Mouse (Mus musculus) midbrain, embryonic 15.5 days (tissue): ENCODE measurements around the gene Lrr1. TPM values are rescaled to one million over a fixed set of nuclear protein-coding genes. Genes with fewer than 3 reads are reported as not detected.
"Not testable (repeated sequence)": the region's sequence is repeated elsewhere in the genome, so short reads cannot be mapped to it uniquely, and the experiment has no call there.

Experiments used
- ATAC-seq: fragments of 200-750 bp; cut with Nextera tagmentation; replicated peaks from 2 replicates; pipeline ENCODE4 v1.8.0; 2017; ENCODE audit warnings: moderate TSS enrichment
- H3K27ac ChIP-seq: fragments of 300-500 bp; sonication (generic); 2 replicates; pipeline ENCODE4 v1.5.1; 2015; ENCODE audit warnings: mild to moderate bottlenecking, inconsistent platforms
- H3K27me3 ChIP-seq: fragments of 300-500 bp; sonication (generic); replicated peaks from 2 replicates; pipeline ENCODE4 v1.6.1; 2015; ENCODE audit warnings: inconsistent platforms
- H3K36me3 ChIP-seq: fragments of 300-500 bp; sonication (generic); replicated peaks from 2 replicates; pipeline ENCODE4 v1.6.1; 2015; ENCODE audit warnings: inconsistent platforms
- H3K4me1 ChIP-seq: fragments of 300-500 bp; sonication (generic); 2 replicates; pipeline ENCODE4 v1.6.1; 2015; ENCODE audit warnings: inconsistent platforms
- H3K4me2 ChIP-seq: fragments of 300-500 bp; sonication (generic); 2 replicates; pipeline ENCODE4 v1.6.1; 2015; ENCODE audit warnings: inconsistent platforms, mild to moderate bottlenecking, moderate library complexity
- H3K4me3 ChIP-seq: fragments of 300-500 bp; sonication (generic); 2 replicates; pipeline ENCODE4 v1.5.1; 2015; ENCODE audit warnings: mild to moderate bottlenecking, inconsistent platforms
- H3K9ac ChIP-seq: fragments of 300-500 bp; sonication (generic); 2 replicates; pipeline ENCODE4 v1.6.1; 2015; ENCODE audit warnings: mild to moderate bottlenecking, inconsistent platforms
- H3K9me3 ChIP-seq: fragments of 300-500 bp; sonication (generic); 2 replicates; pipeline ENCODE4 v1.6.1; 2016; ENCODE audit warnings: inconsistent platforms
- WGBS: fragments of 180-500 bp; shearing (Covaris S2); methylation state at CpG from one replicate; pipeline ENCODE4 v1.1.7; 2015; ENCODE audit warnings: mixed read lengths; 5-methylcytosine and 5-hydroxymethylcytosine counted together
- polyA plus RNA-seq: library from polyadenylated mRNA; unstranded; fragments of >200 nt; fragmentation: Nextera tagmentation; extraction: Ambion mirVana; gene quantifications from 2 replicates; pipeline ENCODE4 v1.2.1, GENCODE M21; 2015

Gene Lrr1
- polyA plus RNA-seq, 1 experiment from 2014 or later, result 3.3 TPM

DNA sequence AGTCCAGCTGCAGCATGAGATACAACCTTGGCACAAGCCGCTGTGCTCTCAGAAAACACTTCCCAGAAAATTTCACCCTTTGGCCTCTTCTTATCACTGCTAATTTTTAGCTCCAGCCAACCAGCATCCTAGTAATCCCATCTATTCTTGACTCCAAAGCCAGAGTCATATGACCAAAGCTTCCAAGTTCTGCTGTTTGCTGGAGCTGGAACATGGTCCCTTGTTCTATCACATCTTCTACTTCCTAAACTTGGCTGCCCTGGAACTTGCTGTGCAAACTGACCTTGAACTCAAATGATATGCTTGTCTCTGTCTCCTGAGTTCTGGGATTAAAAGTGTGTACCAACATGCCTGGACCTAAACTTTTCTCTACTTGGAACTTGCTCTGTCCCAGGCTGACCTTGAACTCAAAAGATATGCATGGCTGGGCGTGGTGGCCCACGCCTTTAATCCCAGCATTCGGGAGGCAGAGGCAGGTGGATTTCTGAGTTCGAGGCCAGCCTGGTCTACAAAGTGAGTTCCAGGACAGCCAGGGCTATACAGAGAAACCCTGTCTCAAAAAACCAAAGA, 21.4 kb upstream of the Lrr1 start:
- Histone ChIP-seq H3K27ac (no peak overlapping the region), H3K27me3 (no peaks in the 10 kb centered on the region), H3K9me3 (no peaks in the 10 kb centered on the region), H3K4me1 (no peaks in the 10 kb centered on the region), H3K4me2 (no peak overlapping the region), H3K4me3 (no peak overlapping the region), H3K36me3 (no peaks in the 10 kb centered on the region), H3K9ac (no peak overlapping the region)
- ATAC-seq, result no peak
- WGBS, result 95% methylated on average over 5 of the region's 5 CpGs

DNA sequence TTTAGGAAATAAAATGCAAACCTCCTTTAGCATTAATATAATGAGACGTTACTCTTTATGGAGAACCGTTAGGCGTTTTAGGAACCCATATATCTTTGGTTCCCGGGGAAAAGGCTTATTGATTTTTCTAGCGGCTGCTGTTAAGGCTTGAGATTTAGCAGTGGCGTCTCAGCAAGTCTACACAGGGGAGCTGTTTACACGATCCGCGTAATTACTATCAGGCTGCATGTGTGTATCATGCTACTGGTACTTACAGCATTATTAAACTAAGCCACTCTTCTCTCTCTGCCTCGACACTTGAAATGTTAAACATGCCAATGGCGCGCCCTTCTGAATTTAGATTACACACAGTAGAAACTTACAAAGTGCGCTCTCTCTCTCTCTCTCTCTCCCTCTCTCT, 18.6 kb upstream of the Lrr1 start:
- no peak overlapping the region for H3K27ac ChIP-seq
- no peaks in the 10 kb centered on the region for H3K36me3 ChIP-seq
- ATAC-seq, result no peak
- 71% methylated on average over 13 of the region's 13 CpGs for WGBS
- 0 out of 2 replicates have a peak overlapping the region, but pooled peaks have one; percentile 10 for H3K4me2 ChIP-seq
- no peak overlapping the region for H3K4me3 ChIP-seq
- H3K9me3 ChIP-seq, result no peaks in the 10 kb centered on the region
- H3K4me1 ChIP-seq, result no peaks in the 10 kb centered on the region
- no peak overlapping the region for H3K9ac ChIP-seq
- no peaks in the 10 kb centered on the region for H3K27me3 ChIP-seq

DNA sequence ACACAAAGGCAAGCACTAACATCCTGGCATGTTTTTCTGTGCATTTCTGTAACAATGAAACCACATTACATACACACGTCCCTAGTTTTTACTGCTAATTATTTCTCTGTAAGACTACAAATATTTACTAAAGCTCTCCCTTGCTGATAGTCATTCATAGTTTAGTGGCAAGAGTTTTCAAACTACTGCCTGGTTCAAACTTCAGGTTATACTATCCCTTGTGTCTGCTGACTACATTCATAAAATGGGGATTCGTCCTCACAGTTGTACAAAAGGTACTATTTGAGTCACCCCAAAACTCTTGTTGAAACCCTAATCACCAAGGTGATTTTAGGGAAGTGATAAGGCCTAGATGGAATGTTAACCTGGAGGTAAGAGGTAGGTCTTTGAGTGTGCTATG, 12.7 kb upstream of the Lrr1 start:
- Histone ChIP-seq H3K27ac (no peak overlapping the region), H3K4me3 (no peak overlapping the region), H3K36me3 (peaks cover 11% of the 10 kb centered on the region; the same call in 1 of the 2 replicates), H3K9ac (no peak overlapping the region), H3K4me1 (peaks cover 9% of the 10 kb centered on the region), H3K27me3 (no peaks in the 10 kb centered on the region), H3K9me3 (no peaks in the 10 kb centered on the region), H3K4me2 (no peak overlapping the region)
- 77% methylated on average over 2 of the region's 2 CpGs for WGBS
- no peak for ATAC-seq

DNA sequence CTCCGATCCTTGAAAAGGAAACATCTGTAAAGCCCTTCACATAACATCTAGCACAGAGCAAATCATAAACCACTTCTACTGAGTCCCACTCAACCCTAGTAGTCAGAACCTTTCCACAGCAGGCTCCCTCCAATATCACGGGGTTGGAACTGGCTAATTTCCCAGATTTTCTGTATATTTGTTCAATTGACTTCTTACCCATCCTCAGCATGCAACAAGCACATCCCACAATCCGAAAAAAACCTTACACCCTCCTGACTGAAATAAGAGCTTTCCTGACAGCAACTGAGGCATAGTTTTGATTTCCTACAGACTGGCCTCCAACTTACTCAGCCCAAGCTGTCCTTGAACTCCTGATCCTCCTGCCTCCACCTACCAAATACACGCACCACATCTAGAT, 12.2 kb upstream of the Lrr1 start:
- Histone ChIP-seq H3K9ac (no peak overlapping the region), H3K4me1 (peaks cover 9% of the 10 kb centered on the region), H3K4me3 (no peak overlapping the region), H3K36me3 (peaks cover 11% of the 10 kb centered on the region; the same call in 1 of the 2 replicates), H3K27me3 (no peaks in the 10 kb centered on the region), H3K4me2 (no peak overlapping the region), H3K9me3 (no peaks in the 10 kb centered on the region), H3K27ac (no peak overlapping the region)
- whole genome bisulfite sequencing, result 90% methylated on average over 4 of the region's 4 CpGs
- no peak for ATAC-seq

DNA sequence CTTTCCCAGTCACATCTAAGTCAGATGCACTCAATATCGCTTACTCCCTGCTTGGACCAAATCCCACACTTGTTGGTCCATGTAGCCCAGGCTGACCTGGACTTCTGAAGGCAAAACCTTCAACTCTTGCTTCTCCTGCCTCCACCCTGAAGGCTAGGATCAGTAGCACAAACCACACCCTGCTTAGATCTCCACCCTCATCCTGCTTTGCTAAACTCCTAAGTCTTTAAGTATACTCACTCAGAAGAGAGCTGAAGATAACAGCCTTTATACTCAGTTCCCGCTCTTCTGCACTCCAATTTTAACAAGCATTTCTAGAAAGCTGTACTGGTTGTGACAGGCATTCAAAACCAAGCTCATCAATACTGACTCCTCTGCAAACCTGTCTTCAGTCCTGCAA, 11.5 kb upstream of the Lrr1 start:
- Histone ChIP-seq H3K27me3 (no peaks in the 10 kb centered on the region), H3K4me1 (peaks cover 9% of the 10 kb centered on the region), H3K9ac (no peak overlapping the region), H3K27ac (no peak overlapping the region), H3K4me3 (no peak overlapping the region), H3K36me3 (peaks cover 11% of the 10 kb centered on the region; the same call in 1 of the 2 replicates), H3K4me2 (no peak overlapping the region), H3K9me3 (no peaks in the 10 kb centered on the region)
- ATAC-seq, result no peak
- WGBS, result 94% methylated on average over 2 of the region's 2 CpGs

DNA sequence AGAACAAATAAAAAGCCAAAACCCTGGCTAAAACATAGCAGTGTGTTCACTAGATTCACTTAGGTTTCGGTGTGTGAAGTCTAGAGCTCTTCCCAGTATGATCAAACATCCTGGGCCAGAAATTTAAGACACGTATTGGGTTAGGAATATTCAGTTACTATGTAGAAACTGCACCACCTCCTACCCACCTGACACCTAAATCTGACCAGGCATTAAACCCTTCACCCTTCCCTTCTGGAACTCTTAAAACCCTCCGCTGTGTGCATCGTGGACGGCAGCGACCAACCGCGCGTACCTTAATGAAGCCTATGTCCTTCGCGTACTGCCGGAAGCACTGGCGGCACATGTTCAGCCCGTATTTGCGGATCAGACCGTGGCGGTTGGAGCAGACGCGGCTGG, 10.2 kb upstream of the Lrr1 start:
- no peak for ATAC-seq
- under 1% methylated on average over 19 of the region's 19 CpGs for WGBS
- H3K4me1 ChIP-seq, result peaks cover 9% of the 10 kb centered on the region
- peak overlapping the region; percentile 61 for H3K4me2 ChIP-seq
- peaks cover 11% of the 10 kb centered on the region; the same call in 1 of the 2 replicates for H3K36me3 ChIP-seq
- H3K9ac ChIP-seq, result peak overlapping the region; percentile 78
- peak overlapping the region; percentile 90 for H3K27ac ChIP-seq
- H3K4me3 ChIP-seq, result peak overlapping the region; percentile 66
- H3K9me3 ChIP-seq, result no peaks in the 10 kb centered on the region
- no peaks in the 10 kb centered on the region for H3K27me3 ChIP-seq

DNA sequence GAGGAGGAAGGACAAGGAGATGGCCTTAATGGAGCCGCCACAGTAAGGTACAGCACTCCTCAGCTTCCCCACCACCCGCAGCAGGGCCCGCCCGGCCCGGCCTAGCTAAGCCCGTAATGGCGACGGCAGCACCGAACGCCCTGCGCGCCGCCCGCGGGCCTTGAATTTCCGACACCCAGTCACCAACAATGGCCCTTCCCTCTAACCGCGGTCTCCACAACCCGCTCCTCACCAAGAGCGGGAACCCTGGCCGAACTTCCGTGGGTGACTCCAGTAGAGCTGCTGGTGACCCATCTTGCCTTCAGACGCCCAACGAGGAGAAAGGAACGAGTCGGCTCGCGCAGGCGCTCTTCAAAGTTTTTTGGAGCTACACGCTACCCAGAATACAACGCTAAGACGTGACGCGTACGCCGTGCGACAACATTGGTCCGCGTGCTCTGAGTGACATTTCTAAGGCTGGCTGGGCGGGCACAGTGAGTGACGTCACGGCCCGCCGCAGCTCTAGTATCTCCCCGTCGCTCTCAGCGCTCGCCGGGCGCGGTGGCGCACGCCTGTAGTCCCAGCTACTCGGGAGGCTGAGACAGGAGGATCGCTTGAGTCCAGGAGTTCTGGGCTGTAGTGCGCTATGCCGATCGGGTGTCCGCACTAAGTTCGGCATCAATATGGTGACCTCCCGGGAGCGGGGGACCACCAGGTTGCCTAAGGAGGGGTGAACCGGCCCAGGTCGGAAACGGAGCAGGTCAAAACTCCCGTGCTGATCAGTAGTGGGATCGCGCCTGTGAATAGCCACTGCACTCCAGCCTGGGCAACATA, 9.6 kb upstream of the Lrr1 start, which contains the start of gene Rps29:
TSS of gene Rps29 (minus strand) at position 422 of the 813 bp plus-strand sequence.
- peak within 1 kb of the TSS; percentile 78 for H3K9ac ChIP-seq
- H3K27ac ChIP-seq, result peak within 1 kb of the TSS; percentile 90
- H3K9me3 ChIP-seq, H3K27me3 ChIP-seq, H3K4me1 ChIP-seq: not testable (repeated sequence)
- H3K36me3 ChIP-seq, result peaks cover 11% of the 10 kb centered on the region; the same call in 1 of the 2 replicates
- peak; percentile 99 for ATAC-seq
- under 1% methylated on average over 58 of the region's 68 CpGs for WGBS
- peak within 1 kb of the TSS; percentile 61 for H3K4me2 ChIP-seq
- H3K4me3 ChIP-seq, result peak within 1 kb of the TSS; percentile 66

DNA sequence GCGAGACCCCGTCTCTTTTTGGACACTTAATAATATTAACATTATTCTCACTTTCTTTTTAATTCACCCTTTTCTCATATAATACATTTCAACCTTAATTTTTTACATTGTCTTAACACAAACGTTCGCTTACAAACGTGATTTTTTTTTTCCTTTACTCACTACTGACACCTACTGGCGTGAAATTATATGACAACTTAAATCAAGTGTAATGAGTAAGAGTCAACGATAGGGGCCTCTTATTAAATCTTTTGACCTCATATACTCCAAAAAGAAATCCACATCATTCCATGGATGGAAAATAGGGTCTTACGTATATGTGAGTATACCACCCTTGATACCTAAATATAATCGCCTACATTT, 9.1 kb upstream of the Lrr1 start:
- Histone ChIP-seq H3K27me3 (no peaks in the 10 kb centered on the region), H3K9ac (no peak overlapping the region), H3K27ac (peak overlapping the region; percentile 53; the same call in 1 of the 2 replicates), H3K4me2 (peak overlapping the region; percentile 28; the same call in 1 of the 2 replicates), H3K4me1 (peaks cover 9% of the 10 kb centered on the region), H3K9me3 (no peaks in the 10 kb centered on the region), H3K36me3 (peaks cover 11% of the 10 kb centered on the region; the same call in 1 of the 2 replicates), H3K4me3 (peak overlapping the region; percentile 66)
- peak; percentile 7; the same call in 1 of the 2 replicates for ATAC-seq
- 5% methylated on average over 9 of the region's 9 CpGs for WGBS

DNA sequence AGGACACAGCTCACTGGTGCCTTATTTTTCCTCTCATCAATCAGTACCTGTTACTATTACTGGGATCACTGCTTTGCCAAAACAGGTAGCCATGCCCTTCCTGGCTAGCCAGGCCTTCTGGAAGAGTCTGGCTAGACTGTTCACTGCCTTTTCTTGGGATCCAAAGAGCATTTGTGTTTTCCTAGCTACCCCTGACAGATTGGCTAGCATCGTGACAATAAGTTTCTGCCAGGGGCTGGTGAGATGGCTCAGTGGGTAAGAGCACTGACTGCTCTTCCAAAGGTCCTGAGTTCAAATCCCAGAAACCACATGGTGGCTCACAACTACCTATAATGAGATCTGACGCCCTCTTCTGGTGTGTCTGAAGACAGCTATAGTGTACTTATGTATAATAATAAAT, 7.9 kb upstream of the Lrr1 start:
- ATAC-seq, H3K4me3 ChIP-seq, H3K9me3 ChIP-seq, H3K9ac ChIP-seq, H3K27me3 ChIP-seq, H3K27ac ChIP-seq, H3K4me2 ChIP-seq, H3K4me1 ChIP-seq: not testable (repeated sequence)
- WGBS, result 86% methylated on average over 2 of the region's 2 CpGs
- H3K36me3 ChIP-seq, result peaks cover 11% of the 10 kb centered on the region; the same call in 1 of the 2 replicates

DNA sequence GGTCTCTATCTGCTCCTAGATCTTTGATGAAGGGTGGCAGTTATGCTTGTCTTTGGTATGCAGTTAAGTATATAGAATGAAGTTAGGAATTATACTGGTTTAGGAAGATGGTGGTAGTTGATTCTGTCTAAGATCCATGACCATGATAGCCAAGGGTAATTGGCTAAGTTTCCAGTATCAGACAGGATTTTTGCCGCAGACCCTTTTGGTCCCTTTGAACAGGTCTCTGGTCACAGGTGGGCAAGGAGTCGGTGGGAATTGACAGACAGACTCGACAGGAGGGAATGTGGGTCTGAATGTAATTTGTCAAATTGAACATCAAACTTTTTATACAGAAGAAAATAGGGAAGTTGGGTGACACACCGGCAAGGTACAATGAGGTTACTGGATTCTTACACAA, 5.0 kb upstream of the Lrr1 start:
- H3K9me3 ChIP-seq, H3K4me2 ChIP-seq, H3K4me1 ChIP-seq, H3K9ac ChIP-seq, H3K27me3 ChIP-seq, H3K27ac ChIP-seq, H3K36me3 ChIP-seq, ATAC-seq, H3K4me3 ChIP-seq: not testable (repeated sequence)
- 88% methylated on average over 4 of the region's 4 CpGs for WGBS

DNA sequence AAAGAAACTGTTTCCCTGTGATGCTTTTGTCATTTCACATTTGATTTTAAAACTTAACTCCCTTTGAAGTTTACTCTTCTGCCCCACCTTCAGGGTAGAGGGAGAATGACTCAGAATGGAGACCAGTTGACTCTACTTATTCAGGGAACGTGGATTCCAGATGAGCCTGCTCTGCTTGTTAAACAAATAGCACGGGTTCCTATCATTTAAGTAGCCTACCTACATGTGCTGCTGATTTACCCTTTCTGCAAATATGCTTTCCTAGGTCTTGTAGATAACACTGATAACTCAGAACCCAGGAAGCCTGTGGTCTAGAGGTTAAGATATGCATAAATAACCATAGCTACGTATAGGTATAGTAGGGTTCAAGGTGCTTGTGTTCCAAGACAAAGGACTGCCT, 3.7 kb upstream of the Lrr1 start:
- WGBS, result 59% methylated on average over 3 of the region's 3 CpGs
- Histone ChIP-seq H3K27ac (no peak overlapping the region), H3K9me3 (no peaks in the 10 kb centered on the region), H3K4me2 (no peak overlapping the region), H3K9ac (no peak overlapping the region), H3K4me1 (peaks cover 11% of the 10 kb centered on the region), H3K4me3 (no peak overlapping the region), H3K36me3 (no peaks in the 10 kb centered on the region), H3K27me3 (no peaks in the 10 kb centered on the region)
- no peak for ATAC-seq

DNA sequence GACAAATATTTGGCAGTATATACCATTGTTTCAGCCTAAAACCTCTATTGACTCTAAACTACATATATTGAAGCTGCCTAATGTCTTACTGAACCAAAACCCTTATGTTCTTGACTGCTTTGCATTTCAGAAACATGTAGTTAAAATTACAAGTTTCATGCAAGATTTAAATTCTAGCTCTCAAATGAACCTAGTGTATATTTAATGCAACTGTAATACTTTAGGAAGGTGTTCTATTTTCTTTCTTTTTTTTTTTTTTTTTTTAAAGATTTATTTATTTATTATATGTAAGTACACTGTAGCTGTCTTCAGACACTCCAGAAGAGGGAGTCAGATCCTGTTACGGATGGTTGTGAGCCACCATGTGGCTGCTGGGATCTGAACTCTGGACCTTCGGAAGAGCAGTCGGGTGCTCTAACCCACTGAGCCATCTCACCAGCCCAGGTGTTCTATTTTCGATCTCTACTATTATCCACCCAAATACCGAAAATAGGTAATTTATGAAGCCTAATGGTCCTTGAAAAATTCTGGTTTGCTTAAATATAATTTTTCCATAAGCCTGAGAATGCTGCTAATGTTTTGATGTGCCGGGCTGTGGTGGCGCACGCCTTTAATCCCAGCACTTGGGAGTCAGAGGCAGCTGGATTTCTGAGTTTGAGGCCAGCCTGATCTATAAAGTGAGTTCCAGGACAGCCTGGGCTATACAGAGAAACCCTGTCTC, 1.6 kb upstream of the Lrr1 start:
- not testable (repeated sequence) for H3K27ac ChIP-seq, H3K9ac ChIP-seq, H3K4me2 ChIP-seq, H3K9me3 ChIP-seq, ATAC-seq, H3K4me3 ChIP-seq, H3K27me3 ChIP-seq, H3K36me3 ChIP-seq
- 67% methylated on average over 8 of the region's 8 CpGs for WGBS
- H3K4me1 ChIP-seq, result peaks cover 11% of the 10 kb centered on the region
